Mouse (Mus musculus): ENCODE measurements around the gene Far2.

The Far2 gene

GRCm38 (mm10) chr6:148227542-148227941, 180.5 kb downstream of the Far2 start:
- DNase-seq: no peak

Measured in right cerebral cortex, postnatal 25 days (tissue).